Mouse (Mus musculus) liver, embryonic 11.5 days (tissue): ENCODE results near the gene Speer4e. TPM values are rescaled to one million over a fixed set of nuclear protein-coding genes. Genes with fewer than 3 reads are reported as not detected.
"Not testable (repeated sequence)": the region's sequence is repeated elsewhere in the genome, so short reads cannot be mapped to it uniquely, and the experiment has no call there.

Experiments used
- ATAC-seq: fragments of 200-750 bp; cut with Nextera tagmentation; replicated peaks from 2 replicates; pipeline ENCODE4 v1.8.0; 2017; ENCODE audit warnings: moderate number of reproducible peaks, mild to moderate bottlenecking, moderate TSS enrichment, moderate library complexity; ENCODE audit not compliant: low FRiP score
- DNase-seq: peaks from one replicate; pipeline ENCODE4 v3.0.0-alpha.2; 2017; ENCODE audit warnings: low spot score
- H3K27ac ChIP-seq: fragments of 300-500 bp; sonication (generic); 2 replicates; pipeline ENCODE4 v1.5.1; 2014; ENCODE audit warnings: mild to moderate bottlenecking, low read depth, low read length, control low read depth
- H3K27me3 ChIP-seq: fragments of 300-500 bp; sonication (generic); replicated peaks from 2 replicates; pipeline ENCODE4 v1.6.1; 2014; ENCODE audit warnings: low read length, mixed read lengths; ENCODE audit not compliant: control insufficient read depth, insufficient read depth
- H3K36me3 ChIP-seq: fragments of 300-500 bp; sonication (generic); 2 replicates; pipeline ENCODE4 v1.6.1; 2014; ENCODE audit warnings: mild to moderate bottlenecking, low read length, moderate library complexity, mixed read lengths; ENCODE audit not compliant: control insufficient read depth, insufficient read depth
- H3K4me1 ChIP-seq: fragments of 300-500 bp; sonication (generic); replicated peaks from 2 replicates; pipeline ENCODE4 v1.6.1; 2014; ENCODE audit warnings: low read length, mixed read lengths; ENCODE audit not compliant: control insufficient read depth, insufficient read depth
- H3K4me2 ChIP-seq: fragments of 300-500 bp; sonication (generic); 2 replicates; pipeline ENCODE4 v1.6.1; 2014; ENCODE audit warnings: mild to moderate bottlenecking, control low read depth, moderate library complexity
- H3K4me3 ChIP-seq: fragments of 300-500 bp; sonication (generic); 2 replicates; pipeline ENCODE4 v1.5.1; 2014; ENCODE audit warnings: low read depth, low read length, control low read depth
- H3K9ac ChIP-seq: fragments of 300-500 bp; sonication (generic); 2 replicates; pipeline ENCODE4 v1.6.1; 2014; ENCODE audit warnings: low read depth, low read length, control low read depth
- H3K9me3 ChIP-seq: fragments of 300-500 bp; sonication (generic); 2 replicates; pipeline ENCODE4 v1.6.1; 2016; ENCODE audit warnings: low read length, inconsistent platforms, mixed read lengths; ENCODE audit not compliant: control insufficient read depth
- WGBS: fragments of 180-500 bp; shearing (Covaris S2); extraction: QIAGEN DNeasy Blood & Tissue Kit; methylation state at CpG from one replicate; pipeline ENCODE4 v1.1.7; 2014; 5-methylcytosine and 5-hydroxymethylcytosine counted together
- polyA plus RNA-seq: library from polyadenylated mRNA; unstranded; fragments of >200 nt; fragmentation: Nextera tagmentation; extraction: Ambion mirVana; gene quantifications from 2 replicates; pipeline ENCODE4 v1.2.1, GENCODE M21; 2014

Gene Speer4e
- not detected in 2 replicates for polyA plus RNA-seq

GRCm38 (mm10) chr5:14938329-14938728, at the start of gene Speer4e:
Gene Speer4e, minus strand, starts transcription at chr5:14938429.
- DNase-seq, H3K9me3 ChIP-seq, H3K4me3 ChIP-seq, ATAC-seq, H3K9ac ChIP-seq, H3K4me2 ChIP-seq, H3K27ac ChIP-seq, H3K36me3 ChIP-seq, H3K27me3 ChIP-seq, H3K4me1 ChIP-seq: not testable (repeated sequence)
- WGBS, result 57% methylated on average over 1 of the region's 1 CpGs

- not testable (repeated sequence) for H3K9ac ChIP-seq, H3K27ac ChIP-seq, H3K27me3 ChIP-seq, H3K36me3 ChIP-seq, H3K4me2 ChIP-seq, ATAC-seq, H3K4me1 ChIP-seq, DNase-seq, H3K9me3 ChIP-seq, H3K4me3 ChIP-seq
- WGBS, result 36% methylated on average over 5 of the region's 6 CpGs
These were observed 48.6 kb upstream of the Speer4e start for GRCm38 (mm10) chr5:14986649-14987387.

GRCm38 (mm10) chr5:14978835-14979234, 40.6 kb upstream of the Speer4e start, which contains the start of gene Gm10354:
Gene Gm10354, minus strand, starts transcription at chr5:14978935.
- not testable (repeated sequence) for H3K4me3 ChIP-seq, H3K4me1 ChIP-seq, H3K36me3 ChIP-seq, ATAC-seq, H3K9ac ChIP-seq, DNase-seq, H3K27me3 ChIP-seq, H3K4me2 ChIP-seq, H3K27ac ChIP-seq
- peaks cover 11% of the 10 kb centered on the region; the same call in 1 of the 2 replicates for H3K9me3 ChIP-seq
- no CpG with 5 or more reads among the region's 1 CpGs for WGBS

- not testable (repeated sequence) for H3K4me2 ChIP-seq, H3K9ac ChIP-seq, H3K9me3 ChIP-seq, H3K4me3 ChIP-seq, DNase-seq, H3K27ac ChIP-seq, ATAC-seq, H3K27me3 ChIP-seq, H3K36me3 ChIP-seq, H3K4me1 ChIP-seq
- WGBS, result 66% methylated on average over 4 of the region's 4 CpGs
These were observed 39.1 kb upstream of the Speer4e start for GRCm38 (mm10) chr5:14977368-14977767.

- not testable (repeated sequence) for H3K4me1 ChIP-seq, H3K27ac ChIP-seq, H3K27me3 ChIP-seq, H3K9ac ChIP-seq, H3K4me3 ChIP-seq, DNase-seq, H3K4me2 ChIP-seq, H3K9me3 ChIP-seq, ATAC-seq, H3K36me3 ChIP-seq
- 67% methylated on average over 3 of the region's 4 CpGs for WGBS
These were observed 37.1 kb upstream of the Speer4e start for GRCm38 (mm10) chr5:14975294-14975693.

- not testable (repeated sequence) for H3K9ac ChIP-seq, H3K27ac ChIP-seq, H3K4me1 ChIP-seq, DNase-seq, H3K4me2 ChIP-seq, H3K4me3 ChIP-seq, H3K9me3 ChIP-seq, H3K36me3 ChIP-seq, ATAC-seq, H3K27me3 ChIP-seq
- 78% methylated on average over 3 of the region's 3 CpGs for WGBS
These were observed 34.6 kb upstream of the Speer4e start for GRCm38 (mm10) chr5:14972841-14973240.

GRCm38 (mm10) chr5:14963821-14964220, 25.6 kb upstream of the Speer4e start:
- not testable (repeated sequence) for H3K4me3 ChIP-seq, H3K4me2 ChIP-seq, DNase-seq, H3K36me3 ChIP-seq, H3K4me1 ChIP-seq, H3K9ac ChIP-seq, H3K27me3 ChIP-seq, ATAC-seq, H3K27ac ChIP-seq, H3K9me3 ChIP-seq
- WGBS, result 73% methylated on average over 13 of the region's 13 CpGs

- H3K9me3 ChIP-seq, ATAC-seq, DNase-seq, H3K36me3 ChIP-seq, H3K4me1 ChIP-seq, H3K27ac ChIP-seq, H3K9ac ChIP-seq, H3K4me3 ChIP-seq, H3K27me3 ChIP-seq, H3K4me2 ChIP-seq: not testable (repeated sequence)
- 74% methylated on average over 4 of the region's 4 CpGs for WGBS
These were observed 23.3 kb upstream of the Speer4e start for GRCm38 (mm10) chr5:14961502-14961901.
